Mouse (Mus musculus): ENCODE data around the gene Atm. TPM values are rescaled to one million over a fixed set of nuclear protein-coding genes. Genes with fewer than 3 reads are reported as not detected.

The Atm gene
- 10 to 100 TPM; 19.3 to 19.7 TPM for total RNA-seq (2021)

DNA sequence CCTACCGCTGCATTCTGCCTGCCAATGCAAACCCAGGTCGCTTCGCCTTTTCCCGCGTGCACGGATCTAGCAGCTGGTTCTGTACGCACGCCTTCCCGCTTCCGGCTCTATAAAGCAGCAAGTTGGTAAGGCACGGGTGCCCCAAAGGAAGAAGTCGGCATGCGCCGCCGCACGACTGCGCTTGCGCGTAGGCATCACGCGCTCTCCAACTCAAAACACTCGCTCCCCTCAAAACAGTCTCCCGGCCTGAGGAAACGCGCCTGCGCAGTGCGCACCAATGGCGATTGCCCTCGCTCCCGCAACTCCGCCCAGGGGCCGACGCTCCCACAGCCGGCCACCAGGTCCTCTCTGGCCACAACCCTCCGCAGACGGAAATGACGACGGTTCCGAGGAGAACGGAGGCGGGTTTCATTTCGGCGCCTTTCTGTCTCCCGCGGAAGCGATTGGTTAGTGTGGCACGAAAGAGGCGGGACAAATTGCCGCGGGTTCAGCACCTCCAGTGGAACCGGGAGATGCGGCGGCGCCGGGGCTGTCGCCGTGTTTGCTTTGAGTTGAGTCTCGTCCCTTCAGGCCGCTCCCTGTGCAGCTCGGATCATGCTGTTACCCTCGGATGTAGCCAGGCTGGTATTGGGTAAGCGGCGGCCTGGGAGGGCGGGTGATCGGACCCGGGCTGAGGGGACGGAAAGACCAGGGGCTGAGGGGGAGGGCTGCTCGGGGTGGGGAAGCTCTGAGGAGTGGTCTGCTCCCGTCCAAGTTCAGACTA lies at the start of gene Atm, which contains the start of gene Npat:
Gene Atm (minus strand): TSS at position 183 of the 763 bp plus-strand sequence.
Gene Npat (plus strand): TSS at position 490 of the 763 bp plus-strand sequence.
- peak; percentile 99 to 100 for DNase-seq (ENCODE audit: extremely low spot score in 1 of 2, low spot score in 2 of 2)
- intact Hi-C loops (cut with DNase I): no loop called here

DNA sequence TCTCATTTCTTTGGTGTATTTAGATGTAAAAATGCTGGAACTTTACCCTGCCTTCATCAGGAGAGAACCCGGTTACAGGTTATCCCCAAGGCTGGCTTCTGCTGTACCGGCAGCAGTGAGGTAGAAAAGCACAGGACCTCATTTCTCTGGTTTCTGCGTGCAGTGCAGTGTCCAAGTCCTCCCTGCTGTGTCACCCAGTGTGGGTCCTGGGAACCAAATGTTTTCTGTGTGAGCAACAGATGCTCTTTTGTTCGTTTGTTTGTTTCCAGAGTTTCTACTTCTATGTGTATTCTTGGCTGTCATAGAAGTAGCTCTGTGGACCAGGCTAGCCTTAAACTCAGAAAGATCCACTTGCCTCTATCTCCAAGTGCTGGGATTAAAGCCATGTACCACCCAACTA lies 45.3 kb upstream of the Atm start:
- intact Hi-C loops (cut with DNase I): no loop called here
- DNase-seq (ENCODE audit: extremely low spot score in 1 of 2, low spot score in 2 of 2): no peak

DNA sequence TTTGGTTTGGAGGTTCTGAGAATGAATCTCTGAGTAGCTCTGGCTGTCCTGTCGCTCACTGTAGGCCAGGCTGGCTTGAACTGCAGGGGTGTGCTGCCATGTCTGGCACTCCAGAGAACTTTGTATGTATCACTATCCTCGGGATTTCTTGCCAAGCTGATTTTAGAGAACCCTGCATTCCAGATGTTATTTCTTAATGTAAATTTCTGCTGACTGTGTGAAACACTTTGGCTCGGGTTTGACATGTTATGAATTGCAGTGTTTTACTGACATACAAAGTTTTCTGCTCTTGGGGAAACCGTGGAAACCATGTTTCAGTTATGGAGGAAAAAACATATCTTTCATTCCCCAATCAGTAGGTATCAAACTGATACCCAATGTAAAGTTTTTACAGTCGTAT lies 39.2 kb upstream of the Atm start:
- intact Hi-C loops (cut with DNase I): no loop called here
- DNase-seq (ENCODE audit: extremely low spot score in 1 of 2, low spot score in 2 of 2): no peak

DNA sequence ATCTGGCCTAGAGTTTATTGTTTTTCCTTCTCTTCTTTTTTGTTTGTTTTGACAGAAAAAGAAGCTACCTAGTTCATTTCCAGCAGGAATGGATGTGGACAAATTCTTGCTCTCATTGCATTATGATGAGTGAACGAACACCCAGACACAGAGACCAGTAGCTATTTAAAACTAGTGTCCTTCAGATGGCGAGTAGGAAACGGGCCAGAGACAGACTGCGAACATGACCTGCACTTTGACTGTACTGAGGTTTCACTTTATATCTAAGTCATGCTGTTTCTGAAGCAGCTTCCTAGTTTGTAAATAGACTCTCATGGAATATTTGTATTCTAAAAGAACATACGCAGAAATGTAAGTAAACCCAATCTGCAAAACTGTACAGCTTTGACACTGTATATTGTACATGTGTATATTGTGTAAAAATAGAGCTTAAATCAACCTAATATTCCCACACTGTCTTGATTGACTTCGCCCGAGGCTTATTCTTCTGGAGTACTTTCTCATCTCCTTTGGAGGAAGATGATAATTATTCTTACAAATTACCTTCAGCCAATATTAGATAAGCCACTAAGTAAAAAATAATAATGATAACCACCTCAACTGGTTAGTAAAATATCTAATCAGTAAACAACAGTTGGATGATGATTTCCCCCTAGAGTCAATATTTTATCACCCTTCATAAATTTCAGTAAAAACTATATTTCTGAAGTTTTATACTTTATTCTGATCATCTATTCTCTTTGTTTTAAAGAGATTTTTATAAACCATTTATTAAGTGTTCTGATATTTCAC lies 36.2 kb upstream of the Atm start:
- intact Hi-C loops (cut with DNase I): no loop called here
- DNase-seq (ENCODE audit: extremely low spot score in 1 of 2, low spot score in 2 of 2): no peak

DNA sequence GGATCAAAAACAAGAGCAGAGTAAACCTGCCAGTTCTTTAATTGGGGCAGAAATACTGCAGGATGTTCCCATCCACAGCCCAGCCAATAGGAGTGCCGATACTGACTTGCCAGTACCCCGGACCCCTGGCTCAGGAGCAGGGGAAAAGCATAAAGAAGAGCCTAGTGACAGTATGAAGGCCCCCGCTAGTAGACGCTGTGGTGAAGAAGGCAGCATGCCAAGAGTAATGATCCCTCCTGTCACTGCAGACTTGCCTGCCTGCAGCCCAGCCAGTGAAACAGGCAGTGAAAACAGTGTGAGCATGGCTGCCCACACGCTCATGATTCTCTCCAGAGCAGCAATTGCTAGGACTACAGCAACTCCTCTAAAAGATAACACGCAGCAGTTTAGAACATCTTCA lies 34.1 kb upstream of the Atm start:
- intact Hi-C loops (cut with DNase I): no loop called here
- DNase-seq (ENCODE audit: extremely low spot score in 1 of 2, low spot score in 2 of 2): peak in 1 of 2 experiments; percentile 21

DNA sequence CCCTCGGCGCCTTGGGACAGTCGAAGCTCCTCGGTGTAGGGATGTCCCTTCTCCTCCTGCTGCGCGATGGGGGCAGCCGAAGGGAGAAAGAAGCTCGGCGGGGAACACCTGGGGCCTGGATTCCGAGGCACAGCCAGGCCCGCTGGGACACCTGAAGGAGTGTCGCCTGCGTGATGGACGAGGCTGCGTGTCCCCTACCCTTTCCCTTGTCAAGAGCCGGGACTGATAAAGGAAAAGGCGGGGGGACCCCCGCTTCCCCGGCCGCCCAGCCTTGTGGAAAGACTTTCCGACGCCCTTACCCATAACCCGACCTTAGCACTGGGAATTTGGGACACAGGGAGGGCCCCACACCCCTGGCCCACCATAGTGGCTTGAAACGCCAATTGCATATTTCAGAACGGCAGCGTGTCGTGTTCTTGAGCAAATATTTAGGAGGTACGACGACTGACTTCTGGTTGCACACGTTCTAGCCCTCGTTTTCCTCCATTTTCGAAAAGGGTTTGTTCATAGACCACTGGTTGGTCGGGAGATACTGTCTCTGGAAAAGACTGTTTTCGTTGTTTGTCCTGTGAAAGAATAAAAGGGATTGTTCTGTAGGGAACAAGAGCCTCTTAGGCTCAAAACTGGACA lies 911 bp upstream of the Atm start:
- intact Hi-C loops (cut with DNase I): no loop called here
- peak in 1 of 2 experiments; percentile 11 for DNase-seq (ENCODE audit: extremely low spot score in 1 of 2, low spot score in 2 of 2)

DNA sequence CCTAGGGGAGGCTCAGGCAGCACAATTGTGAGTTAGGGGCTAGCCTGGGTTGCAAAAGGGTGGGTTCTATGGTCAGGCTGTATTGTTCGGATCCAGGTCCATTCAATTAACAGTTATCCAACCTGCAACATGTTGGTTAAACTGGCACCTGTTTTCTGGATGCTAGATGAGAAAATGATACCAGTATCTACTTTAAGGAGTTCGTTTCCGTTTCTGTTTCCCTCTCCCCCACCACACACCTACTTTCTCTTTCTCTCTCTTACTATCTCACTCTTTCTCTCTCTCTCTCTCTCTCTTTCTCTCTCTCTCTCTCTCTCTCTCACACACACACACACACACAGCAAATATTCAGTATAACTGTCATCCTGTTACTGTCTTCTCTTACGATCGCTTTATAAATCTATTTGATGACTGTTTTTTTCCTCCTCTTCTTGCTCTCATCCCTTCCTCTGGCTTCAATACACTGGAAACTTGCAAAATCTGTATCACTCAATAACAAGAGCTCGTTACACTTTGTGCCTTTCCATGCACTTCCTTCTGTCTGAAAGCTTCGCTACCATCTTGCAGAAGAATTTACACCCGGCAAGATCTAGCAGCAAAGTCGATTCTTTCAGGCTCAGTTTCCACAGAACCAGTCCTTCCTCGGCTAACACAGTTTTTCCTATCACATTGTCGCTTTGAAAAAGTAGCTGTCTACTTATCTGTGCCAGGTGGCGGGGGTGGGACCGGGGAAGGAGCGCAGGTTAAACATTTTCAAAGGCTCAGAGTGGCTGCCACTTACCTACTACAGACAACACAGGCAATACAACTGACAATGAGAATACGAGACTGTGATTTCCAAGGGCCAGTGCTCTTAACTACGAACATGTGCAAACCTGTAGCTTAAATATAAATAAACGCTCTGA lies 872 bp downstream of the Atm start:
- DNase-seq (ENCODE audit: extremely low spot score in 1 of 2, low spot score in 2 of 2): no peak
- intact Hi-C loops (cut with DNase I): no loop called here

DNA sequence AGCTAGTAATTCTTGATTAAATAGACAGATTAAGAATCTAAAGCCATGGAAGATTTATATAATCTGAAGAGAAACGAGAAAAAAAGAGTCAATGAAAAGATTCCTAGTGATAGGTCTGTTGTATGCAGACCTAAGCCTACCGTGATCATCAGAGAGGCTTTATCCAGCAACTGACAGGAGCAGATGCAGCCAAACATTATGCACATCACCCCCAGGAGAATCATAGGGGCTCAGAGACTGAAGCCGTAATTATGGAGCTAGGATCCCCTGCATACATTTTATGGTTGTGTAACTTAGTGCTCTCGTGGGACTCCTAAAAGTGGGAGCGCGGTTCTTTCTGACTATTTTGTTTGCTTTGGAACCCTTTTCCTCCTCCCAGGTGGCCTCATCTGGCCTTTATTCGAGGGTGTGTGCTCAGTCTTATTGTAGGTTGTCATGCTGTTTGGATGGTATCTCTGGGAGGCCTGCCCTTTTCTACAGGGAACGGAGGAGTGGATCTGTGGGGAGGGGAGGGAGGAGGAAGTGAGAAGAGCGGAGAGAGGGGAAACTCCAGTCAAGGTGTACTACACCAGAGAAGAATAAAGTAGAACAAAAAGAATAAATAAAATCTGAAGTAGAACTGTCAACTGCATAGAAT lies 19.0 kb downstream of the Atm start:
- DNase-seq (ENCODE audit: extremely low spot score in 1 of 2, low spot score in 2 of 2): no peak
- intact Hi-C loops (cut with DNase I): no loop called here

DNA sequence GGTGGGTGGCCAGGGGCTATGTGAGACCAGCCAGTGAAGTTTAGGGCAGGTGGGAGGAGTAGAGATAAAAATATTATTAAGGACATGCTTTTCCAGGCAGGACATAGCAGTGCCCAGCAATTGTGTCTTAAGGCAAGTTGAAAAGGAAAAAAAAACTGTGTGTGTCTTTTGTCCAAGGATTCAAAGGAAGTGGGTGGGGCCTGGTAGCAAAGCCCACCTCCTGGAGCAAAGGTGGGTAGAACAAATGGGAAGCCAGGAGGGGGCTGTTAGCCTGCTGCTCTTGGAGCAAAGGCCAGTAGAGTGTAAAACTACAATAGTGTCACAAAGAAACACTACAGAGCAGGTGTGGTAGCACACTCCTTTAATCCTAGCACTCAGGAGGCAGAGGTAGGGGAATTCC lies 22.4 kb downstream of the Atm start:
- intact Hi-C loops (cut with DNase I): no loop called here

DNA sequence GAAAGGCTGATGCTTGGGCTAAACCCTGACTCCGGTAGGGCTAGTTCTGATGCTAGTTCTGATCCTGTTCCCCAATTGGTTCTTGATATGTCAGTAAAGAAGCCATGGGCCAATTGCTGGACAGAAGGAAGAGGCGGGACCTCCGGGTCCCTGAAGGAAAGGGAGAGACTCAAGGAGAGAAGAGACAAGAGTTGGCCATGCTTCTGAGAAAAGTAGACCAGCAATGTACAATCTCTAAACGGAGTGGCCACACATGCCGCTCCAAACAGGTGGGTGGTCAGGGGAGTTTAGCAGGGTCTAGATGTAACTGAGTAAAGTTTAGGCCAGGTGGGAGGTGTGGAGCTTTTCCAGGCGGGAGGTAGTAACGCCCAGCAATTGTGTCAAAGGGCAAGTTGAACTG lies 28.5 kb downstream of the Atm start:
- no peak for DNase-seq (ENCODE audit: extremely low spot score in 1 of 2, low spot score in 2 of 2)
- intact Hi-C loops (cut with DNase I): no loop called here

More for the DNA sequence above, 22.4 kb downstream of the Atm start:
- DNase-seq (ENCODE audit: extremely low spot score in 1 of 2, low spot score in 2 of 2): no peak

DNA sequence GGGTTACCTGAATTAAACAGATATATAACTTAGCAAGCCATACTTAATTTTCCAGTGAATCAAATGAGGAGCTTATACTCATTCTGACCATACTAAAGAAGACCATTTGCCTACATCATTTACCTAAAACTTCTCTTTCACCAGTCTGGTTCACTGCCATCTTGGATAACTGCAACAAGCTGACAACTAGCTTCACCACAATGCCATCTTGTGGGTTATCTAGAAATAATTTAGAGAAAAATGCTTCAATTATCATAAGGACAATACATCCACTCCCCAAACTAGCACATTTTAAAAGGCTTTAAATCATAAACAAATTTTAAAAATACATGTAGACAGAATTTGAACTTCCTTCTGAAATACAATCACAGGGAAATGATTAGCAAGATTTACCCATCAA lies 50.7 kb downstream of the Atm start:
- intact Hi-C loops (cut with DNase I): loop anchor here (10.0 kb wide), 1 partner anchor 231 kb away; no protein-coding TSS in a partner anchor
- no peak for DNase-seq (ENCODE audit: extremely low spot score in 1 of 2, low spot score in 2 of 2)

DNA sequence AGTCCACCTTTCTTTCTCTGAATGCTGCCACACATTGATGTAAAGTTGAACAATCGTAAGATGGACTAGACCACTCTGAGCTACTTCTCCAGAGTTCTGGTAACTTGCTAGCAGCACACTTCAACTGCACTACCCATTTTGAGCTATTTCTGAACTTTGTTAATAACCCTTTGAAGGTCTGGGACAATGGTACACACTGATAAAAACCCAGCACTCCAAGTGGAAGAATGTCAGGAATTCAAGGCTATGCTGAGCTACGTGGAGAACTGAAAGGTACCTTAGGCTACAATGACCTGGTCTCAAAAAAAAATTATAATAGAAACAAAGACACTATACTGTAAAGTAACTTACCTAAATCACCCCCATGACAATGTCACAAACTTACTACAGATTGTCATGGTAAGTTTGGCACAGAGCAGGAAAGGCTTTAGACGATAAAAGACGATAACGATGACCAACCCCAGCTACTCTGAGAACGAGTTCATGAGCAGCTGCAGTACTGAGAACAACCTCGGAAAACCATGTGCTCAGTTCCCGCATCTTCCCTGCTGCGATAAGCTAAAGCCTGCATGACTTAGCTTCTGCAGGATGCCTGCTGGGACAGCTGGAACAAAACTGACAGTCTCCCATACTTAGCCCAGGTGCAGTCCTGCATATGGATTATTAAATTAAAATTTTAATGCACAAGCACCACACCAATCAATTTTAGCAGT lies 63.6 kb downstream of the Atm start:
- no peak for DNase-seq (ENCODE audit: extremely low spot score in 1 of 2, low spot score in 2 of 2)
- intact Hi-C loops (cut with DNase I): no loop called here

DNA sequence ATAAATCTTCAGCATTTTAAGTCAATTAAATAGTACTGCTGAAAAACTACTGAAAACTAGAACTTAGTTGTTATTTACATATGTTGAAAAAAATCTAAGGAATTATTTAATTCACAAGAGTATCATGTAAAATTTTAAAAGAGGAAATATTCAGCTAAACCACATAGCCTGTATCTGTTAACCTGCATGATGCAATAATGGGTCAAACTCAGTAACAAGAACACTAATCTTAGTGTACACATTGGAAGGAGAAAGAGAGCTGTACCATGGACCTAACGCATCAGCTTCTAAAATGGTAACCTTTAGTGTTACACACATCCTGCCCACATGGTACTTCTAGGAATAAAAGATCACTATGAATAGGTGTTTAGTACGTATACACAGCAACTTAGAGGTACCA lies 84.5 kb downstream of the Atm start:
- no peak for DNase-seq (ENCODE audit: extremely low spot score in 1 of 2, low spot score in 2 of 2)
- intact Hi-C loops (cut with DNase I): no loop called here

DNA sequence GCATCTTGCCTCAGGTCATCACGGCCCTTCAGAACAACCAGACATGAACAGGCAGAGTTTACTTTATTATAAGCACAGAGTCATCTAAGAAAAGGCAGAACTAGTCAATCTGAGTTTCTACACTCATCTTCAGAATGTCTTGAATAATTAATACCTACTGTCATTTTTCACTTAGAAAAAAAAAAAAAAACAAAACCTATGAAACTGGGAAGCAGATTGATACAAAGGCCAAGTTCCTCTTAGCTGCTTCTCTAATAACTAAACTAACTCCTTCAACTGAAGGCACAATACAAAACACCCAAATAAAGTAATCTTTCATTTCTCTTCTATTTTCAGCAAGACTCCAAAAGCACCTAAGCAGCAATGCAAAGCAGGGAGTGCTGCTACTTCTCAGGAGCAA lies 85.9 kb downstream of the Atm start:
- DNase-seq (ENCODE audit: extremely low spot score in 1 of 2, low spot score in 2 of 2): no peak
- intact Hi-C loops (cut with DNase I): no loop called here

DNA sequence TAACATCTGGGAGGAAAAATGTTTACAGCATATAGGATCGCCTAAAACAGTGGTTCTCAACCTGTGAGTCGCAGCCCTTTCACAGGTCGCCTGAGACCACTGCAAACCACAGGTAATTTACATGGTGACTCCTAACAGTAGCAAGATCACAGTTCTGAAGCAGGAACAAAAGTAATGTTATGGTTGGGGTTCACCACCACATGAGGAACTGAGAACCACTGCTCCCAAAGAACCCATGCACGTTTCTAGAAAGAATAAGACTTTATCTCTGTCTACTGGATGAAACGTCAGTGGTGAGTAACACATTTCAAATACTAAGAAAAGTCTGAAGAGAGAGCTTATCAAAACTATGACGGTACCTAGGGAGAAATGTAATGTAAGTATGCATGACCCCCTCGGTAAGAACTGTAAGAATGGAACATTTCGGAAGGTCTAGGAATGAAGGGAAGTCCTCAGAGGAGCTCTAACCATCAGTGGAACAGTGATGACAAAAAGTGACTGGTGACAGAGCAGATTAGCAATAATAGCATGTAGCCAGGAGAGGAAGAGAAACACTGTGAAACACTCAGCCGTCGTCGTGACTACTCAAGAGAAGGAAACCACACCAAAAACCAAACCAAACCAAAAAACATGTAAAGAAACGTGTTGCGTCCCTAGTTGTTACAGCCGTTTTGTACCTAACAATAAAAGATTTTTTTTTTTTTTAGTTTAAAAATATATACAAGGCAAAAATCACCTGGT lies 100.5 kb downstream of the Atm start:
- DNase-seq (ENCODE audit: extremely low spot score in 1 of 2, low spot score in 2 of 2): no peak
- intact Hi-C loops (cut with DNase I): no loop called here

DNA sequence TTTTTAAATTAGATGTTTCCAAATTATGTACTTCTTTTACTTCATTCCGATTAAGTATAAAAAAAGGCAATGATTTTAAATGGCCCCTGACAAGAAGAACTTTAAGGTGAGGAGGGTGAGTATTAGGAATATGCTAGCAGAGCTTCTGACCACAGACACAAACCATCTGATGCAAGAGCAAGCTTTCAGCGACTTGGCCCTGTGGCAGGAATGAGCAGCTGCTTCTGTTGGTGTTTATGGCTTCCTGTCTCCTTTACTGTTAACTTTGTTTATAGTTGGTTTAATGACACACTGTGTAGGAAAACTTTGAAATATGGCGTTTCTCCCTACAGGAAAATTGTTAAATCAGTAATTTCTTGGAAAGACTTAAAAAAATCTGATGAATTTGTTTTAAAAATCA lies 108.9 kb downstream of the Atm start:
- intact Hi-C loops (cut with DNase I): no loop called here
- no peak for DNase-seq (ENCODE audit: extremely low spot score in 1 of 2, low spot score in 2 of 2)

DNA sequence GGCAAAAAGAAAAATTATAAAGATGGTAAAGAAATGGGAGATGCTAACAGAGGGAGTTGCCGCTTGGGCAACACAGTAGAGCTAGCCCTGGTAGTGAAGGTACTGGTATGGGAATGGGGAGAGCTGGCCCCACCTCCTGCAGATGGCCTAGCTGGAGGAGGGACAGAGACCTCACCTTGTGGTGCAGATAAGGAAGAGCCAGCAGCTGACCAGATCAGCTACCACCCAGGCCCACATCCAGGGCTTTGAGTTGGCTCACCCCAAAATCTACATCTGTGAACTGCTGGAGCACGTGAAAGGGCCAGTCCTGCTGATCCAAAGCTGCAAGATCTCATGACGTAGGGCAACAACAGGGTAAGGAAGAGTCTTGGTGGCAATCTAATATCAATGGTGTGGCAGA lies 109.8 kb downstream of the Atm start:
- DNase-seq (ENCODE audit: extremely low spot score in 1 of 2, low spot score in 2 of 2): no peak
- intact Hi-C loops (cut with DNase I): no loop called here
